In genomic region chrX:69100216-69100615, GRCm38 (mm10) we compare ENCODE assay signal across 17 mouse cellular contexts.
DNase-seq lines count a peak whose midpoint lies in the region; ATAC-seq and TF ChIP-seq lines count a peak whose summit lies in the region.
"Had no signal": no experiment of that assay in that cellular context is flagged by ENCODE, and none has a peak within 500 bp of the region (broad histone marks: within the 10 kb centered on the region; RNA-seq: fewer than 3 reads in every experiment).

No protein-coding gene starts in this region.

- no peak overlapping the region for H3K9ac ChIP-seq in heart, embryonic 15.5 days
- H3K9ac ChIP-seq in liver, adult 2 months (ENCODE audit: low read depth, low read length), result no peak overlapping the region
- H3K9ac ChIP-seq in hindbrain, postnatal 0 days (replicated peaks; ENCODE audit: low read length), result no peak overlapping the region
- H3K9ac ChIP-seq: kidney, embryonic 15.5 days; limb, embryonic 12.5 days; liver, embryonic 15.5 days; neural tube, embryonic 12.5 days had no signal

- H3K9me3 ChIP-seq in heart, embryonic 15.5 days (replicated peaks), result no peaks in the 10 kb centered on the region
- H3K9me3 ChIP-seq in hindbrain, postnatal 0 days (ENCODE audit: low read length), result no peaks in the 10 kb centered on the region
- H3K9me3 ChIP-seq: kidney, embryonic 15.5 days; limb, embryonic 12.5 days; liver, embryonic 15.5 days; neural tube, embryonic 12.5 days had no signal

- peak overlapping the region; percentile 24; the same call in 1 of the 2 replicates for H3K27ac ChIP-seq in heart, embryonic 15.5 days
- no peak overlapping the region for H3K27ac ChIP-seq in liver, adult 2 months (replicated peaks; ENCODE audit: insufficient read depth, low read depth, low read length)
- no peak overlapping the region for H3K27ac ChIP-seq in hindbrain, postnatal 0 days
- H3K27ac ChIP-seq: kidney, embryonic 15.5 days; limb, embryonic 12.5 days; liver, embryonic 15.5 days; neural tube, embryonic 12.5 days had no signal

- no peak for DNase-seq in heart, adult 11 months
- DNase-seq in liver, adult 2 months (ENCODE audit: extremely low read depth, low read depth, low spot score), result peak; percentile 7
- DNase-seq in liver, result no peak
- peak; percentile 15 for DNase-seq in adrenal gland, adult 8-10 months
- DNase-seq in adrenal gland, postnatal 25 days, result peak; percentile 6
- DNase-seq in hindbrain, postnatal 0 days (ENCODE audit: low spot score), result no peak
- DNase-seq: cerebellum, adult 11-12 months; cerebellum, postnatal 36 days; lung, postnatal 36 days; thymus, postnatal 4 days had no signal

- H3K27me3 ChIP-seq in heart, embryonic 15.5 days, result no peaks in the 10 kb centered on the region
- no peaks in the 10 kb centered on the region for H3K27me3 ChIP-seq in liver, adult 2 months (ENCODE audit: control insufficient read depth, insufficient read depth, low read length)
- H3K27me3 ChIP-seq in hindbrain, postnatal 0 days (ENCODE audit: insufficient read depth, low read length), result no peaks in the 10 kb centered on the region
- H3K27me3 ChIP-seq: kidney, embryonic 15.5 days; limb, embryonic 12.5 days; liver, embryonic 15.5 days; neural tube, embryonic 12.5 days had no signal

- TF ChIP-seq POLR2A in liver, adult 2 months (IDR thresholded peaks at IDR 0.05; ENCODE audit: extremely low read depth, insufficient read depth, low read length), result no peak

- no peaks in the 10 kb centered on the region for H3K36me3 ChIP-seq in heart, embryonic 15.5 days
- H3K36me3 ChIP-seq in liver, adult 2 months (ENCODE audit: control insufficient read depth, insufficient read depth, low read length), result no peaks in the 10 kb centered on the region
- H3K36me3 ChIP-seq in hindbrain, postnatal 0 days (ENCODE audit: insufficient read depth, low read length), result no peaks in the 10 kb centered on the region
- H3K36me3 ChIP-seq: kidney, embryonic 15.5 days; limb, embryonic 12.5 days; liver, embryonic 15.5 days; neural tube, embryonic 12.5 days had no signal

- 26% methylated on average over 5 of the region's 5 CpGs for WGBS in heart, embryonic 15.5 days
- 60% methylated on average over 5 of the region's 5 CpGs for WGBS in liver, adult 2 months
- WGBS in hindbrain, postnatal 0 days, result 59% methylated on average over 5 of the region's 5 CpGs

- peak; percentile 43; the same call in 1 of the 2 replicates for ATAC-seq in heart, embryonic 15.5 days (replicated peaks; ENCODE audit: insufficient number of reproducible peaks, insufficient read depth, low FRiP score, low read depth)
- no peak for ATAC-seq in hindbrain, postnatal 0 days
- ATAC-seq: forebrain, embryonic 14.5 days; inflammation-experienced regulatory T-cells, adult 6 months had no signal

- no peak overlapping the region for H3K4me3 ChIP-seq in heart, embryonic 15.5 days
- no peak overlapping the region for H3K4me3 ChIP-seq in liver, adult 2 months (ENCODE audit: insufficient read depth, low read depth, low read length)
- no peak overlapping the region for H3K4me3 ChIP-seq in hindbrain, postnatal 0 days (ENCODE audit: low read length)
- H3K4me3 ChIP-seq: kidney, embryonic 15.5 days; limb, embryonic 12.5 days; liver, embryonic 15.5 days; neural tube, embryonic 12.5 days had no signal

- no peak overlapping the region for H3K4me2 ChIP-seq in heart, embryonic 15.5 days
- no peak overlapping the region for H3K4me2 ChIP-seq in hindbrain, postnatal 0 days (ENCODE audit: low read depth, low read length)
- H3K4me2 ChIP-seq: kidney, embryonic 15.5 days; limb, embryonic 12.5 days; liver, embryonic 15.5 days; neural tube, embryonic 12.5 days had no signal

- H3K4me1 ChIP-seq in heart, embryonic 15.5 days (replicated peaks), result no peaks in the 10 kb centered on the region
- no peaks in the 10 kb centered on the region for H3K4me1 ChIP-seq in liver, adult 2 months (ENCODE audit: control insufficient read depth, insufficient read depth, low read length)
- no peaks in the 10 kb centered on the region for H3K4me1 ChIP-seq in hindbrain, postnatal 0 days (ENCODE audit: insufficient read depth, low read length)
- H3K4me1 ChIP-seq: kidney, embryonic 15.5 days; limb, embryonic 12.5 days; liver, embryonic 15.5 days; neural tube, embryonic 12.5 days had no signal

- no peak for TF ChIP-seq CTCF in liver, adult 2 months (IDR thresholded peaks at IDR 0.05; ENCODE audit: low read depth, low read length)
- TF ChIP-seq CTCF in hindbrain, postnatal 0 days (IDR thresholded peaks at IDR 0.05; ENCODE audit: low read depth), result no peak

- no peaks in the 10 kb centered on the region for H3K79me2 ChIP-seq in liver, adult 2 months (ENCODE audit: control insufficient read depth, insufficient read depth, low read length)

Comparison
In these comparisons a context has a peak if more than half of its experiments do, and no peak if none do; other contexts are left out.
1. DNase-seq: peak in liver, adult 2 months (single experiment), adrenal gland, adult 8-10 months (single experiment) and adrenal gland, postnatal 25 days (single experiment); none in heart, adult 11 months (single experiment), liver (single experiment) and hindbrain, postnatal 0 days (single experiment).